Mouse (Mus musculus): ENCODE measurements around the gene Myl9. TPM values are rescaled to one million over a fixed set of nuclear protein-coding genes. Genes with fewer than 3 reads are reported as not detected.

Gene Myl9
- total RNA-seq, 2 experiments from 2014 or later: 52.0 to 58.6 TPM

DNA sequence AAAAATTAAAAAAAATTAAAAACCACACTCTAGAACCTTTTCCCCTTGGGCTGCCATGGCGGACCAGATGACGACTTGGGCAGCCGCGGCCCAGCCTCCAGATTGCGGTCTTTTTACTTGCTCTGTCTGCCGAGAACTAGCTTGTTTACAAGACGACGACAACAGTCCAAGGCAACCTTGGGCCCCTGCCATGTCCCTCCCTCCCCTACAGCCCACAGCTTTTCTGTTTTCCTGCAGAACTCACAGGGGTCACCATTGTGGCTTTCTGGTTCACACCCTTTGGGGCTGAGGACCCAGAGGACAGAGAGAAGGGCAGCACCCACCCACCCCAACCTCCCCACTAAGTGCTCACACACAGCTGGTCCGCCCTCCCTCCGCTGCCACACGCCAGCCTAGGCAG lies 12.1 kb upstream of the Myl9 start:
- DNase-seq (ENCODE audit: low spot score in 2 of 2): peak in 1 of 2 experiments; percentile 51

DNA sequence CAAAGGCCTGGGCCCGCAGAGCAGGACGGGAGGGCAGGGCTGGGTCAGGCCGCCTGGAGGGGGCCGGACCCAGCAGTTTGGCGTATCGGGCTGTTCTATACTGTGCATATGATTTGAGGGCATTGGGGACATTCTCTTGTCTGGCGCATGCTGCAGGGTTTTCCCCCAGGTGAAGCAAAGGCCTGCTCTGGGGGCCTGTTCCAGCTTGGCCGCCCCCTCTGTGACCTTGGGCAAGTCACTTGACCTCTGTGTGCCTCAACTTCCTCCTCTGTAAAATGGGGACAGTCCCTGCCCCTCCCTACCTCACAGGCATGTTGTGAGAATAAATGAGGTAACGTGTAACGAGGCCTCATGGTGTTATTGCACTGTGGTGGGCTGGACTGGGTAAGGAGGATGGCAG lies 11.2 kb upstream of the Myl9 start:
- no peak for DNase-seq (ENCODE audit: low spot score in 2 of 2)

DNA sequence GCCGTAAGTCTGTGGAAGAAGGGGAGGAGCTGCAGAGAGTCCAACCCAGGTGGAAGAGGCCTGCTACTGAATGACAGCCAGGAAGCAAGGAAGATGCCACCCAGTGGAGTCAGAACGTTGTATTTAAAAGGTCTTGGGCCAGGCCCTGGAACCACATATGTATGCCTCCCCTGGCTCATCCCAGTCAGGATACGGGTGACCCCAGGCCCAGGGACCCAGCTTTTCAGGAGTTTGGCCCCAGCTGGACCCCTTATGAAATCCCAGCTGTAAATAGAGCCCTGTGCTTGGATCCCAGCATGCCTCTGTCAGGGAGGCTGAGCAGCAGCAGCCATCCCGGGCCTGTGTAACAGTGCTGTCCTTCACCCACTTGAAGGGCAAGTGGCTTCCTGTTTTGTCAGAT lies 10.5 kb upstream of the Myl9 start:
- no peak for DNase-seq (ENCODE audit: low spot score in 2 of 2)

DNA sequence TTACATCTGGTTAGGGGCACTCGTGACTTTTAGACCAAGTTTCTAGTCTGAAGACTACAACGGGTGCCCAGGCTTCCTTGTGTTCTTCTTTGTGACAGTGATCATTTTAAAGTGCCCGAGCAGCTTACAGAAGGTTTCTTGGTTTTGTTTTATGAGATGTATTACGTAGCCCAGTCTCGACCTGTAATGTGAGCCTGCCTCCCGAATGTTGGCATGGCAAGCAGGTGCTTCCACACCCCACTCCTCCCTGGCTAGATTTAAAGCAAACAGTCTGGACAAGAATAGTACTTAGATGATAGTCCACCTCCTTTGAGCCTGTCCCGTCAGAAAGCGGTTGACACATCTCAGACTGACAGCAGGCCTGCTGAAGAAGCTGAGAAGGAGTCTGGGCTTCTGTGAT lies 9.6 kb upstream of the Myl9 start:
- DNase-seq (ENCODE audit: low spot score in 2 of 2): no peak

DNA sequence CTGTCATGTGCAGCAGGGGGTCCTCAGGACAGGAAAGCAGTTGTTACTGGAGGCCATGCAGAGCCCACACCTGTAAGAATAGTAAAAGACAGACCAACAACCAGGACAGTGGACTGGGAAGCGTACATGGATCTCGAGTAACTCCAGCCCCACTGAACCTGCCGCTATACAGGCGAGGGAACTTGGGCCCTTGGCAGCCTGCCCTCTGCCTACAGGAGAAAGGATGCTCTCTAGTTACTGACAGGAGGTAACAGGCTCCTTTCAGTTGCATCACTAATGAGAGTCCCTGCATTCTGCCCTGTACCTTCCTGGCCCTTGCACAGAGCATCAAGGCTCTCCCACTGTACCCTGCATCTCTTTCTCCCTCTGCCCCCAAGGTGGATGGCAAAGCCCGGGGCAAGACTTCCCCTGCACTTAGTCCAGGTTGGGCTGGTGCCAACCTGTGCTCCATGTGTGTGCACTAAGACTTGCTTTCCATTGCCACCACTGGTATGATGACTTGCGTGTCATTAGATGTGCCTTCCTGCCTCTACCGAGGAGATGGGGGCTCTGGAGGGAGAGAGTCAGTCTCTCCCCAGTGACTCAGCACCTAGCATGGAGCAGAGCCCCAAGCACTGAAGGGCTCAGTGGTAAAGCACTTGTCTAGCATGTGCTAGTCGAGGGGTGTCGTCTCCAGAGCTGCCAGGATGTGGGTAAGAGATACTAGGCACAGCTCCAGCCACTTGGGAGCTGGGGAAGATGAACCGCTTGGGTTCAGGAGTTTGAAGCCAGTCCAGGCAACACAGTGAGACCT lies 8.8 kb upstream of the Myl9 start:
- DNase-seq (ENCODE audit: low spot score in 2 of 2): no peak

DNA sequence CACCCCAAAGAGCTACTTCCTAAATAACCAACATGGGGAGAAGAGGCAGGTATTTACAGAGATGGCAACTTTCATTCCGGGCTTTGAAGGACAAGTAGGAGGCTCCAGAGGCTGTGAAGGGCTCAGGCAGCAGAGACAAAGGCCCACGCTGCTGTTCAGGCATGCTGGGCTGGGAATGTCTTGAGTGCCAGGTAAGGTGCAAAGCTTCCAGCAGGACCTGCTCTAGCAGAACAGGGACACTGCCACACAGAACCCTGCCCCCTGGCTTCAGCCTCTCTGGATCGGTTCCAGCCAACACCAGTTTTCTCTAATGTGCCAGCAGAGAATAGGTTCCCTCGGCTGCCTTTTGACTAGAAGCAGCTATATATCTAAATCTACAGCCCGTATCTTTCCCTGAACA lies 8.1 kb upstream of the Myl9 start:
- DNase-seq (ENCODE audit: low spot score in 2 of 2): no peak

DNA sequence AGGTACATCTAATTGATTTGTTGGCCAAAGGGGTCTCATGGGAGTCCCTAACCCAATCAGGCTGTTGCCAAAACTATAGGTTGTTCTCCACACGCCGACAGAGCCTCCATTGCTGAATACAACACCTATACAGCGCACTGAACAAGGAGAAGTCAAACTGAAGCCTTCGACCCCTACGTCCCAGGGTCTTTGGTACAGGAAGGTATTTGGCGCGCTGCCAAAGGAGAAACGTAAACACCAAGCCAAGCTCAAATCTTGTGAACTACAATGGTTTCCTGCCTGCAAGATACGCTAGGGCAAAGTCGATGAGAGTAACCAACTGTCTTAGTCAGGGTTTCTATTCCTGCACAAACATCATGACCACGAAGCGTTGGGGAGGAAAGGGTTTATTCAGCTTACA lies 5.9 kb upstream of the Myl9 start:
- DNase-seq (ENCODE audit: low spot score in 2 of 2): peak in 1 of 2 experiments; percentile 16

DNA sequence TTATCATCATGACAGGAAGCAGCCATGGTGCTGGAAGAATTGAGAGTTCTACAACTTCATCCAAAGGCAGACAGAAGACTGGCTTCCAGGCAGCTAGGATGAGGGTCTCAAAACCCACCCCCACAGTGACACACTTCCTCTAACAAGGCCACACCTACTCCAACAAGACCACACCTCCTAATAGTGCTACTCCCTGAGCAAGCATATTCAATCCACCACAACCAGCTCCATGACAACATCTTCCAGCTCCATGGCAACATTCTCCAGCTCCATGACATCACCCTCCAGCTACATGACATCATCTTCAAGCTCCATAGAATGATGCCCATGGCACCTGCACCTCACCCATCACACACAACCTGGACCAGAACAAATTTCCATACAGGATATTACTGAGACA lies 1.8 kb upstream of the Myl9 start:
- DNase-seq (ENCODE audit: low spot score in 2 of 2): peak in 1 of 2 experiments; percentile 10

DNA sequence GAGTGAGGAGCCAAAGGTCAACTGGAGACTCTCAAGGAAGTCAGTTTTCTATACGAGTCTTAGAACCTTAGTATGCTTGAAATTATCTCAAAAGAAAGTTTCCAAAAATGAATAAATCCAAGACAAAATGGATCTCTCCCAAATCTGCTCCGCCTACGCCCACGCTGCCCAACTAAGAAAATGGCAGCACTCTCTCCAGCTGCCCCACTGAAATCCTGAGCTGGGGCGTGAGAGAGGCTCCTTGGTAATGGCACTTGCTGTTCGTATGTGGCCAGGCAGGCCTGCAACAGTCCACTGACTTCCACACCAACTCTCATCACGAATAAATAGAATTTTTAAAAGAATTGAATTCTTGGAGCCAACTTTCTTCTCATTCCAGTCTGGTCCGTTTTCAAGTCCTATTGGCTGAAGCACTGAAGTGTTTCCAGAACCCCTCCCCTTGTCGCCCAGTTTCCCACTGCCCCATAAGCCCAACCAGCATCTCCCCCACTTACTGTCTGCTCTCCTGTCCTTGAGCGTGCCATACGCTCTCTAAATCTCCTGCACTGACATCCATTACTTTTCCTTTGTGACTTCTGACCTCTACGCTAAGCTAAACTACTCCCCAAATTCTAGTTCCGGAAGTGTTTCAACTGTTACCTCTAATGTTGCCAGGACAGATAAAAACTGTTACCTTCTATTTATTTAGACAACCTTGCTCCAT lies 1.0 kb upstream of the Myl9 start:
- DNase-seq (ENCODE audit: low spot score in 2 of 2): peak in 1 of 2 experiments; percentile 13

DNA sequence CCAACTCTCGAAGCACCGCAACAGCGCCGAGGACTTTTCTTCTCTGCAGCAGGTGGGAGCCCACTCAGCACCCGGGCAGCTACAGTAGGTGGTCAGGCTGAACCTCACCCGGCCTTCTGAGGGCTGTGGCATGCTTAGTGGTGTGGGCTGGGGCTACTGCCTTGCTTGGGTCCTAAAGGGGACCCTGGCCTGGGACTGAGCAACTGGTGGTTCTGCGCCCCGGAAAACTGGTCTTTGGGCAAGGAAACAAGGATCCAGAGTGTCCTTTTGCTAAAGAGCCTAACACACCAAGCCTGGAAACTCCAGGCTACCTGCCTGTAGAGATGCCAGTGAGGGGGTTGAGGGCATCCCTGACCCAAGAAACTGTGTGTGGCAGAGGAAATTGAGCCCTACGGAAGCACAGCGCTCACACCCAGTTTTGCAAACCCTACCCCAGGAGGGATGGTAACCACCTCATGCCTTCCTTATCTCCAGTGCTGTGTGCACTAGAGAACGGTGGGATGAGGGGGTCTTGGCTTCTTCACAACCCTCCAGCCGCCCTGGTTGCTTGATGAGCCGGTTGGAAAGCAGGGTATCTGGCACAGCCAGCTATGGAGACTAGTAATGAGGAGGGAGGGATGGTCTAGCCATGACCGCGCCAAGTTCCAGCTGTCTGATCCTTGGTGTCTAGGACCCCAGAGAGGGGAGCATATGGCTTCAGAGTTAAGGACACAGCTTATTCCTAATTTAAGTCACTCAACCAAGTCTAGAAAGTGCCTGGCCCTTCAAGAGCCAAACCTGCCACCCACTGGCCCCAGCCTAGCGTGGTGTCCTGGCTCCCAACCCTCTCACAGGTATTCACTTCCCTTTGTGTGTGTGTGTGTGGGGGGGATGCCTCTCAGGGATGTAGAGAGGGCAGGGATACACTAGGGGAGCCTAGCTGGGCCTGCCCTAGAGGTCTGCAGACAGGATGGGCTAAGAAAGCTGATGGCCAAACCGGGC lies 525 bp downstream of the Myl9 start:
- peak in 1 of 2 experiments; percentile 14 for DNase-seq (ENCODE audit: low spot score in 2 of 2)

DNA sequence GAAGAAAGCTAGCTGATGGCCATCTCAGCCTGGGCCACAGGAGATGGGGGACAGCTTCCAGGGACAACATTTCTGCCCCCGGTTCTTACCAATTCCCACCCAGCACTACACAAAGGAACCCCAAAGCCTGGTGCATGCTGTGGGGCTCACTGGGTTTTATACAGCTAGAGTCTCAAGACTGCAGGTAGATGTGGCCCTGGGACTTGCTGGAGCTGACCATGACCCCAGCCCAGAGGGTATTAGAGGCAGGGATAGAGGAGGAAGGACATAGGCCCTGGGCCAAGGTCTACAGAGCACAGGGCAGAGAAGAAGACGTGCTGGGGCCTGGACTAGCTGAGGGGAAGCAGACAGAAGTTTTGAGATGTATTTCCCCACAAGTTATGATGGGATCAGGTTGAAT lies 1.7 kb downstream of the Myl9 start:
- peak in 1 of 2 experiments; percentile 11 for DNase-seq (ENCODE audit: low spot score in 2 of 2)

DNA sequence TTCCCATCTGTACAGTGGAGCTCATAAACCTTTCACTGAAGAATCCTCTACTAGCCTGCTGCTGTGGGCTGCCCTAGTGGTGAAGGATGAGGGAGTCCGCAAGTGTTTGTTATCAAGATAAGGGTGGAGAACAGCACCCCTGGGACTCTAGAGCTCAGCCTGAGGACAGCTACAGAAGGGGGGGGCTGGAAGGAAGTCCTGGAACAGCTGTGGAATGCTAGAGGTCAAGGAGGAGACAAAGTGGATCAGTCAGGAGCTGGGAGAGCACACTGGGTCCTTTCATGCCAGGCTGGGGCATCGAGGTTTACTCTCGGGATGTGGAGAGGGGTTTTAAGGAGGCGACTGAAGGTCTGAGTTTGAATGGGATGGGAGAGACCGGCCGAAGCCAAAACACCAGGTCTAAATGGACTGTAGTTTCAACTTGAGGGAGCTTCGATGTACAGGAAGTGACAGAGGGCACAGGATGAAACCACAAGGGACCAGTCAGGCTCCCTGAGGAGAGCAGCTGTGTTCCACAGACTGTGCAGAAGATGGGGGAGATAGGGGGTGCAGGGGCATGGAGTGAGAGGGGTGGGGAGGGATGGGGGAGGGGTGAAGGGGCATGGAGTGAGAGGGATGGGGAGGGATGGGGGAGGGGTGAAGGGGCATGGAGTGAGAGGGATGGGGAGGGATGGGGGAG lies 2.2 kb downstream of the Myl9 start:
- peak in 1 of 2 experiments; percentile 16 for DNase-seq (ENCODE audit: low spot score in 2 of 2)

DNA sequence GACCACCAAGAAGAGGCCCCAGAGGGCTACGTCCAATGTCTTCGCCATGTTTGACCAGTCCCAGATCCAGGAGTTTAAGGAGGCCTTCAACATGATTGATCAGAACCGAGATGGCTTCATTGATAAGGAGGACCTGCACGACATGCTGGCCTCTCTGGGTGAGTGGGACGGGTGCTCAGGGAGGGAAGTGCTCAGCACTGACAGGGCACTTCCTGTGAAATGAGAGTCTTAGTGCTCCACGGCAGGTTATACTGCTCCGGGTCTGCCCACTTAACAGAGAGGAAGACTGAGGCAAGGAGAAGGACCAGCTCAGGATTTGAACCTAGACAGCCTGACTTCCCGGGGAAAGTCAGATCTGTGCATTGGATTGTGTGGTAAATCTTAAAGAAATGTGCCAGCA lies 3.4 kb downstream of the Myl9 start:
- DNase-seq (ENCODE audit: low spot score in 2 of 2): peak in 1 of 2 experiments; percentile 15

DNA sequence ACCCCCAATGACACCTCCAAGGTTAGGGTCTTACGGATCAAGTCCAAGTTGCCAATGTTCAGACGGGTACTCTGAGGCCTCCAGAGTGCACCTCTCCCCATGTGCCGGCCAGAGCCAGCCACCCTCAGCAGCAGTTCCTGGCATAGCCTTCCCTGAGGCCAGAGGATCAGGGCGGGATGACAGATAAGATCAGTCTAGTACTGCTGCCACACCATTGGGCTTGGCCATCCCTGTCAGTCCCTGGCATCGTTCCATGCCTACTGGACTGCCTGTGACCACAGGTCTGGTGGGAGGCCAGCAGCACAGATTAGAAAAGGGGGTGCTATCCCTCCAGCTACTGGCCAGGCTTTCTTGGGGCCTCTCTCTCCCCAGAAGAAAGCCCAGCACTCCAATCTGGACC lies 3.8 kb downstream of the Myl9 start:
- peak in 1 of 2 experiments; percentile 22 for DNase-seq (ENCODE audit: low spot score in 2 of 2)

DNA sequence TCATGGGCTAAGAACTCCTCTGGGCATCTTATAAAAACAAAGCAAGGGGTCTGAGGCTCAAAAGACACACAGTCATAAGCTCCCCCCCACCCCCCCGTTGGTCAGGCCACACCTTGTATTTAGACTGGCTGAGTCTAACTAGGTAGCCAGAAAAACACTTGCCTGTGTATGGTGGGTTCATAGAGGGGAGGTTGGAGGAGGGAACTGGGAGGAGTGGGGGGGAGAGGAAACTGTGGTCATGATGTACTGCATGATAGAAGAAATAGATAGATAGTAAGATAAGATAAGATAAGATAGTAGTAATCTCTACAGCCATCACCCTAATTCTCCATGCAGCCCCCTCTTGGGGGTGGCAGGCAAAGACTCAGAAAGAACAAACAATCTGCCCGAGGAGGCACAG lies 4.3 kb downstream of the Myl9 start:
- peak in 1 of 2 experiments; percentile 9 for DNase-seq (ENCODE audit: low spot score in 2 of 2)

DNA sequence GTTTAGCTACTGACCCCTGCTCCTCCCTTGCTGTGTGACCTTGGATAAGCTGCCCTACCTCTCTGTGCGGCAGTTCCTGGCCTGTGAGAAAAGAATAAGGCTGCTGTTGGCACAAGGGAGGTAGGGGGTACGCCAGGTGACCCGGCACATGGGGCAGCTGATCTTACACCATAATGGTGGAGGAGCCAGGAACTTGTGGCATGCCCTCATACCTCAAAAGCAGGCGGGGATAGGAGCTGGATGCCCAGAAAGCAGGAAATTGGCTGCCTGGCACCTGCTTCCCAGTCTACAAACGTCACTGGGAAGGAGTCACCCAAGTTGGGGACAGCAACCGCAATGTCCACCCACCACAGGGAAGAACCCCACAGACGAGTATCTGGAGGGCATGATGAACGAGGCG lies 4.9 kb downstream of the Myl9 start:
- DNase-seq (ENCODE audit: low spot score in 2 of 2): peak in 1 of 2 experiments; percentile 18

DNA sequence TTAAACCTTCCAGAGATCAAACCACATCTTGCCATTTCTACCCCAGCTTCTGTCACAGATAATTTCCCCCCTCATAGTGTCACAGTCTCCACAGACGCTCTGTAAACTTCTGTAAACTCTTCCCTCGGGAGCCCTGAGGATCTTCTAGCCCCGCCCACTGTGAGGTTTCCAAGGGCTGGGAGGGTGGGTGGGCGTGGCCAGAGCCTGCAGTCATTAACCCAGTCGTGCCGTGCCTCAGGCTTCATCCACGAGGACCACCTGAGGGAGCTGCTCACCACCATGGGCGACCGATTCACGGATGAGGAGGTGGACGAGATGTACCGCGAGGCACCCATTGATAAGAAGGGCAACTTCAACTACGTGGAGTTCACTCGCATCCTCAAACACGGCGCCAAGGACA lies 5.5 kb downstream of the Myl9 start:
- no peak for DNase-seq (ENCODE audit: low spot score in 2 of 2)

DNA sequence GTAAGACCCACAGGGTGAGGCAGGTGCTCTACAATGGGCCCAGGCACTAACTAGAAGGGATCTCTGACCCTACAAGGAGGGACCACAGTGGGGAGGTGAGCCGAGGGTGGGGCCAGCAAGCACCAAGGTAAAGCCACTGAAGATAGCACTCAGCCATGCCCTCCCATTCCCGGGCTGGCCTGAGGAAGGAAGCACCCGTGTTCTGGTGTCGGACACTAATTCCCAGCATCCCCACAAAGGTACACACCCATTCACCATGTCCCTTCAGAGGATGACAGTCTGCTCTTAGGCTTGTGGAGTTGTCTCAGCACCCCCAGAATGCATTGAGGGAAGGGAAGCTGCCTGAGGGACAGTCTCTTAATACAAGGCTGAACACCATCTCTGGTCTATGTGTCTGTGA lies 6.1 kb downstream of the Myl9 start:
- DNase-seq (ENCODE audit: low spot score in 2 of 2): no peak

DNA sequence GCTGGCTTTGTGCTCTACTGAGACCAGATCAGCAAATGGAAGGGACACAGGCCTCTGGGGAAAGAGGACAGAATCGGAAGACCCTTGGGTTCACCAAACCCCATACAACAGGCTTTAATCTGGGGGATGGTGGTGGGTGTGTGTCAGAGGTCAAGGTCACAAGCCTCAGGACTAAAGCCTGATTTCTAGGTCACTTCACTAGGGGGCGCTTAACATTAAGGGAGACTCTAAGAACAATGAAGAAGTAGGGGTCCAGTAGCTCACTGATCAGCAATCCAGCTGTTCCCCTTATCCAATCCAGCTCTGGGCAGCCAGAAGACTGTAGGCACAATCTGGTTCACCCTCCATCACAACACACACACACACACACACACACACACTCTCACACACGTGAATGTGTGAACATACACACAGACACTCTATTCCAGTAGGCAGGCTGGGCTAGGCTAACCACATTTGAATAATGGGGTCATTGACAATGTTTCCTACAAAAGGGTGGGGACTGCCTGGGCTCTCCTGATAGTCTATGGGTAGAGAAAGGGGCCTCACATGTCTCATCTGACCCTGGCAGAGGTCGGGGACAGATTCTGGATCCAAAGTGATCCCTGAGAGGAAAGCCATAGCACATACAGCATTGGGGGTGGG lies 6.7 kb downstream of the Myl9 start:
- DNase-seq (ENCODE audit: low spot score in 2 of 2): no peak

Measured in adrenal gland, adult 18-20 months (tissue).